Mouse (Mus musculus): ENCODE data around the gene Spata5. TPM values are rescaled to one million over a fixed set of nuclear protein-coding genes. Genes with fewer than 3 reads are reported as not detected.
"Not testable (repeated sequence)": the region's sequence is repeated elsewhere in the genome, so short reads cannot be mapped to it uniquely, and the experiment has no call there.

Gene Spata5
- total RNA-seq, 2 experiments from 2014 or later = 64.1 to 116 TPM

GRCm38 (mm10) chr3:37566097-37566496 lies 146.4 kb downstream of the Spata5 start:
- no peak for ATAC-seq (replicated peaks; ENCODE audit: poor library complexity, severe bottlenecking)

- ATAC-seq (replicated peaks; ENCODE audit: poor library complexity, severe bottlenecking) = no peak
These were observed 147.8 kb downstream of the Spata5 start for GRCm38 (mm10) chr3:37567505-37567904.

- no peak for ATAC-seq (replicated peaks; ENCODE audit: poor library complexity, severe bottlenecking)
These were observed 149.1 kb downstream of the Spata5 start for GRCm38 (mm10) chr3:37568780-37569179.

DNA sequence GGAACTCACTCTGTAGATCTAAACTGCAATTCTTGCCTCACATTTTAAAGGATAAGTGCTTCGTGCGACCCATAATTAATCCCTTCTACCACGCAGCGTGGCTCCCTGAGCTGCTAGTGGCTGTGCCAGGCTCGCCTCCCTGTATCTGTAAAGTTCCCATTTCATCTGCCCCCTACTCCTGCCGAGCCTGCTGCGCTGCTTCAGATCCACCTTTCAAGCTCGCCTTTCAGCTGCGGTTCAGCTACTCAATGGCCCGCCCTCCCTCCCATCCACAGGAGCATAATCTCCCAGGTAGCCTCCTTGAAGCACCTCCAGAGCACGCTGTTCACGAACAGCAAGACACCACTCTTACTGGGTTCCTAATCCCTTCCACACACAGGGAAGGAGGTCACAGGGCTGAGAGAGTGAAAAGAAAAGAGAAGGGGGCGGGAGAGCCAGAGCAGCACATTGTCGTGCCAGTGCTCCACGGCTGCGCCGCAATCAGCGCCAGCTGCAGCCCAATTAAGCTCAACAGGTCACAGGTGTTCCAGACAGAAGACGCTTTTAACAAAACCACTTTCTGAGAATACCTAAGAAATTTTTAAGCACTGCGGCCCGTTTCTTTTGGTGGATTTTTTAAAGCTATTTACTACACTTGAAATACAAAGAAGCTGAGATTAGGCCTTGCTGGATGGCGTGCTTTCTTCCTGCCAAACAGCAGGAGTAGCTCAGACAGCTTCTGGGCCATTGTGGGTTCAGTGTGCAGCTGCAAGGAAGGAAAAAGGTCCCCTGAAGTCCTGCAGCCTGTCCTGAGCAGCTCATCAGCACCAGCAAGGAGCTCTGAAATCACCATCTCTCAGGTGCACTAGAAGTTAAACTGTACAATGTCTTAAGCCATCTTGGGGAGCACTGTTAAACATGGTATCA lies 150.2 kb downstream of the Spata5 start:
- ATAC-seq (replicated peaks; ENCODE audit: poor library complexity, severe bottlenecking) = no peak

- no peak for ATAC-seq (replicated peaks; ENCODE audit: poor library complexity, severe bottlenecking)
These were observed 151.9 kb downstream of the Spata5 start for GRCm38 (mm10) chr3:37571633-37572032.

DNA sequence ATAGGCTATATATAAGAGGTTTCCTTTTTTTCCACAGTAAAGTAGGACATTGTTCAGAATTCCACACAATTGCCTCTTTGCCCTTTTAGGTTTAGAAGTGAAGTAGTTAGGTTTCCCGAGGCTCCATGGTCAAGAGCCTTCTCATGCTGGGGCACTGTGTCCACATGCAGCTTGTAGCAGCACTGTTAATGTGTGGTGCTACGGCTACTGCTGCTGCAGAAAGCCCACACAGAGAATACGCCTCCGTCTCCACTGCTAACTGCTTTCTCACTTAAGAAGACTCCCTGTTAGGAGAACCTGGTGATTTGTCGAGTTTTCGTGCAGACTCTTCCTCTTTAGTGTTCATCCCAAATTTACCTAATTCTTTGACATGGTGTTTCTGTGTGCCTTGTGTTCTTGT lies 152.4 kb downstream of the Spata5 start:
- ATAC-seq (replicated peaks; ENCODE audit: poor library complexity, severe bottlenecking) = no peak

DNA sequence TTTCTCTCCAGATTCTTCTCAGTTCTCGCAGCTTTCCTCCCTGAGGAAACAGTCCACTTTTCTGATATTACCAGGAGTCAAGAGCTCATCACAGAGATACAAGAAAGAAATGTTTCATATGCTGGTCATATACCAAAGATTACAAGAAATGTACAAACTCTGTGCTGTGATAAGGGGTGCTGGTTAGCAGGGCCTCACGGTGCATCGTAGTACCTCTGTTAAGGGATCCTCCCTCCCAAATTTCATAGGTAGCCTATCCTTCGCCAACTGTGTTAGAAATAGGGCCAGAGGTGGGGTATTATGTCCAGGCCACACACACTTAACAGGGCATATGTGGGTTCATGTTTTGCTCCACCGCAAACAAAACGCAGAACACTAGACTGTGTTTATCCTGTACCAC lies 157.1 kb downstream of the Spata5 start:
- no peak for ATAC-seq (replicated peaks; ENCODE audit: poor library complexity, severe bottlenecking)

- no peak for ATAC-seq (replicated peaks; ENCODE audit: poor library complexity, severe bottlenecking)
These were observed 158.0 kb downstream of the Spata5 start for GRCm38 (mm10) chr3:37577706-37578105.

DNA sequence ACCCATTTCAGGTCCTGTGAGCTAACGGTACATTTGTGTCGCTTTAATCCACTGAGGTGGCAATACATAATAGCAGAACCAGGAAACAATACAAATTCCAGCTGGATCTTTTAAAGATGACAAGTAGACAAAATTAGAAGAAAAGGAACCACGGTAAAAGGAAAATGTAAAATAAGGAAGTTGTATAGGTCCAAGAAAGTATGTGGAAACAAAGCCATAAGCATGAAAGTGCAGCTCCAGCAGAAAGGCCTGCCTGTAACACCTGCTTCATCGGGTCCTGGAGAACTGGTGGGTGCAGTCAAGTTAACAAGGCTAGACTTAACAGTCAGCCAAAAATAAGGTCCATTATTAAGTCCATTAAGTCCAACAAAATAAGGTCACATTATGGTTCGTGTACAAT lies 164.9 kb downstream of the Spata5 start:
- ATAC-seq (replicated peaks; ENCODE audit: poor library complexity, severe bottlenecking) = peak; percentile 70

DNA sequence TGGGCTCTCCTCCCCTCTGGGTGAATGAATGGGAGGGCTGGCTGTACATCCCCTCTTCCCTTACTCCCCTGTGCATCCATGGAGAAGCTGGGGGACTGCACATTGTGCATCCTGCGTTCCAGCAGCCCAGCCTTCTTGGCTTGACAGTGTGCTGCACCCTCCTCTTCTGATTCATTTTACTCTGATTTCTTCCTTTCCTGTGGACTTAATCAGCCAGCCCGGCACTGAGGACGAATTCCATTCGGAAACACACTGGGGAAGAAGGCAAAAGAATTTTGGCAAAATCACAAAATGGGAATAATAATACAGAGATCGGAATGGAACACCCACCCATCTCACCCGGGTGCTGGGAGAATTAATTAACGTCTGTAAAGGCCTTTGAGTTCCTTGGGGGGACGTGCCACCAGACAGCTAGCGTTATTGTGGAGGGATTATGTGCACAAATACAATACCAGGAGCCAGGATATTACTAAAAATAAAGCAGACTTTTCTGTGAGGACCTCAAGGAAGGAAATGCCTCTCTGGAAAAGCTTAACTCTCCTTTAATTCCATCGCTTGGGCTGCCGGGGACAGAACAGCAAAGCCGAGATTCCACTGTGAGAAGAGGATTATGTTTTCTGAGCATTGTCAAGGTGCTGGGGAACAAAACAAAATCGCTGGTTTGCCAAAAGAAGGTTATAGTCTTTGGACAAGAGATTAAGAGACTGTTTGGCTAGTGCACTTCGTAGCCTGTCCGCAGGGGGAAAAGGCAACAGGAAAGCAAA lies 166.5 kb downstream of the Spata5 start:
- ATAC-seq (replicated peaks; ENCODE audit: poor library complexity, severe bottlenecking) = no peak

GRCm38 (mm10) chr3:37586731-37587578 lies 167.3 kb downstream of the Spata5 start:
- ATAC-seq (replicated peaks; ENCODE audit: poor library complexity, severe bottlenecking) = no peak

- ATAC-seq (replicated peaks; ENCODE audit: poor library complexity, severe bottlenecking) = no peak
These were observed 176.0 kb downstream of the Spata5 start for GRCm38 (mm10) chr3:37595721-37596120.

GRCm38 (mm10) chr3:37596519-37596918 lies 176.8 kb downstream of the Spata5 start:
- ATAC-seq (replicated peaks; ENCODE audit: poor library complexity, severe bottlenecking) = no peak

DNA sequence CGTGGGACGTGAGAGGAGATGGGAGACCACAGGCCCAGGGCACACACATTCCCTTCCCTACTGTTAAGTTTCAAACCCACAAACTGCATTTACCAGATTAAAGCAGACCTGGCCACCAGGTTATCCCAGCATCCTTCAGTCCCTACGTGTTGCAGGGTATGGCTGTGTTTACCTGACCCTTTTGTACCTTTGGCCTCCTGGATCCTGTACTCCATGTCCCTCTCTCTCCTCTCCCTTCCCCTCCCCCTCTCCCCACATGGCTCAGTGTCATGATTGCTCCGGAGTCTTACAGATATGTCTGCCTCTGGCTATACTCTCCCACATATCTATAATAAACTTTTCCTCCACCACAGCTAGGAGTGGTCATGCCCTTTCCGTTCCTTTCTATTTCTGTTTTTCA lies 177.5 kb downstream of the Spata5 start:
- ATAC-seq (replicated peaks; ENCODE audit: poor library complexity, severe bottlenecking) = no peak

GRCm38 (mm10) chr3:37599641-37600040 lies 179.9 kb downstream of the Spata5 start:
- ATAC-seq (replicated peaks; ENCODE audit: poor library complexity, severe bottlenecking) = not testable (repeated sequence)

DNA sequence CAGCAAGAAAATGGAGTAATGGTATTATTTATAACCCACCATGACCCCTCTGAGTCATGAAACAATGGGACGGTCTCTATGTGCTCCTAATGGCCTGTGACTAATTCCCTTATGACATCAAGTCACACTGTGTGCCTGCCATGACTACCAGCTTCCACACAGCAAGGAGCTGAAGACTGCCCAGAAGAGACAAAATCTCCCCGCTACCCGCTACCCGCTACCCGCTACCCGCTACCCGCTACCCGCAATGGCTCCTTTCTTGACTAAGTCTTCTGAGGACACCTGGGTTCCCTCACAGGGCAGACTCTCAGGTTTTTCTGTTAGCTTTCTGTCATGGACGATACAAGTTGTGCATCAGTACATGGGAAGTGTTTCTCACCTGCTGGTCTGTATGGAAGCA lies 182.7 kb downstream of the Spata5 start:
- no peak for ATAC-seq (replicated peaks; ENCODE audit: poor library complexity, severe bottlenecking)

DNA sequence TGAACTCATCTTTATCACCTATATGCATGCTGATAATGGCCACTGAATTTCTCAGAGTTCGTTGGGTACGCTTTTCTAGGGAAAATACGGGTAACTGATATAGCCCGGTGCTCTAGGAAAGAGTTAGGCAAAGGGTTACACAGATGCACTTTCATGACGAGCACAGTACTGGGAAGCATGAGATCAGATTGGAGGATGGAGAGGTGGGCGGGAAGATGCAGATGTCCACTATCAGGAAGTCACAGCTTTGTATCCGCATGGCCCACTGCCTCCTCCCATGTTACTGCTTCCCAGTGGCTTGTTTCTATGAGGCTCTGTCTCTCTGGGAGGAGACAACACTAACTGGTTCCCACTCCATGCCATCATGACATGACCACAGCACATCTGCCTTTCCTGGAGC lies 183.2 kb downstream of the Spata5 start:
- peak; percentile 6; the same call in 1 of the 2 replicates for ATAC-seq (replicated peaks; ENCODE audit: poor library complexity, severe bottlenecking)

- peak; percentile 80 for ATAC-seq (replicated peaks; ENCODE audit: poor library complexity, severe bottlenecking)
These were observed 183.8 kb downstream of the Spata5 start for GRCm38 (mm10) chr3:37603541-37603940.

DNA sequence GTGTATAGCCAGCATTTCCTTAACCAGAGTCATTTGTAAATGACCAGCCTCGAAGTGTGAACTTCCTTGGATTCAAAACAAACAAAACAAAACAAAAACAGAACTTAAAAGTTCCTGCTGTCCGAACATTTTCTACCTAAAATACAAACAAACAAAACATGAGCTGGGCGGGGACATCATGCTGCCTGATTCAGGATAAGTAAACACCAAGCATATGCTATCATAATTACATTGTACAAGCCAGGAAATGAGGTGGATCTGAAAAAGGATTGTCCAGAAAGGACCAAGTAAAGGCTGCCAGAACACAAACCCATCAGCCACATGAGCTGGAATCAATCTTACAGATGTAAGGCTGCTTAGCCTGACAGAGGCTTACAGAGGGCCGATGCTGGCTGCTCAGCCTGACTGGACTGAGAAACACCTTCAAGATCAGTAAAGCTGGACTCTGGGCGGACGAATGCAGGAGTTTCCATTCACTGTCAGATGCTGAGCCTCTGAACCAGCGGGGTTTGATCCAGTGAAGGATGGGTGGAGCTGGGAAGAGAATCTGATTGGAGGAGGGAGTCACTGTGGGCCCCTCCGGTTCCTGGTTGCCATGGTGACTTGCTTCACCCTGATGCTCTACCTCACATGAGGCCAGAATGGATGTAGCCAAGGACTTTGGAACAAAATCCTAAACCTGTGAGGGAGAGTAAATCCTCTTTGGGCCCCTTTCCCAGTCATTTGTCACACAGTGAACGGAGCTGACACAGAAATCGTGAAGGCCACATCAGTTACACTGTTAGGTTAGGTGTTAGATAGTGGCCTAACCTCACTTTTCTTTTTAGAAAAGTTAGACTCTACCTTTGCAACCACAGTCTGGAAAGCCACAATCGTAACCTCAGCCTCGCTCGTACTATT lies 185.5 kb downstream of the Spata5 start:
- ATAC-seq (replicated peaks; ENCODE audit: poor library complexity, severe bottlenecking) = no peak

DNA sequence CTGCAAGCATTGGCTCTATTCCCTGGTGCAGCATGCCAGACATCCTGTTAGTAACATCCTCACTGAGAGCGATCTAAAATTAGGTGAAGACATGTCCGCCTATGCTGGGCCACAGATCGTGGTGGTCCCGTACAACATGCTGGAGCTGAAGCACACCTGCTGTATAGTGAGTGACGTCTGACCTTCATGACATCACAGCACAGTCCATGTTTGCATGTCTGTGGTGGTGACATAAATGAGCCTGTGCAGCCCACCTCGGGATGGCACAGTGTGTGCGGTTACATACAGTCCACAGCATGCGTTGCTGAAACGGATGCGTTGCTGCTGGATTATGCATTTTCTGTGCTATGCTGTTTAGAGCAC lies 186.2 kb downstream of the Spata5 start:
- ATAC-seq (replicated peaks; ENCODE audit: poor library complexity, severe bottlenecking) = peak; percentile 42
